Mouse (Mus musculus): ENCODE measurements around the gene Ubqlnl. TPM values are rescaled to one million over a fixed set of nuclear protein-coding genes. Genes with fewer than 3 reads are reported as not detected.

Ubqlnl gene
- total RNA-seq (2021) = not detected
- long read RNA-seq, experiment 1 = 0 reads
- long read RNA-seq, experiment 2 = 0 reads

DNA sequence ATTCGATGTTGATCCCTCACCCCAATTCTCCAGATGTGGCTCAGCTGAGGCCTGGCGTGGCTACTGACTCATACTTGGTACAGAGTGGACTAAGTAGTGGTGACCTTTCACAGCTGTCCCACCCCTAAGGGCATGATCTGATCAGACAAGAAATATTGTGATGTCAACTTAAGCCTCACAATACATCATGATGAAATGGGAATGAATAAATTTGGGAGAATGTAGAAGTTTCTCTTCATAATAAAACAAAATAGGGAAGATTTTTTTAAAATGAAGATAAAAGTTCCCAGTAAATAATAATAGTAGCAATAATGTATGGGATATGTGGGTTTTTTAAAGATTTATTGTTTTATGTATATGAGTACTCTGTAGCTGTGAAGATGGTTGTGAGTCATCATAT, at the start of gene Ubqlnl:
Gene Ubqlnl (minus strand): TSS at position 101 of the 400 bp plus-strand sequence.
- no peak within 1 kb of the TSS for H3K27ac ChIP-seq
- DNase-seq (ENCODE audit: low spot score in 2 of 2) = no peak
- H3K4me3 ChIP-seq = no peak within 1 kb of the TSS
- no peak for TF ChIP-seq CTCF (conservative IDR thresholded peaks at IDR 0.05)

- TF ChIP-seq CTCF (conservative IDR thresholded peaks at IDR 0.05) = peak; percentile 97
- Histone ChIP-seq H3K4me3 (no peak overlapping the region), H3K27ac (no peak overlapping the region)
- peak in 1 of 2 experiments; percentile 62 for DNase-seq (ENCODE audit: low spot score in 2 of 2)
Observed at GRCm38 (mm10) chr7:104199822-104200221, 49.5 kb upstream of the Ubqlnl start.

DNA sequence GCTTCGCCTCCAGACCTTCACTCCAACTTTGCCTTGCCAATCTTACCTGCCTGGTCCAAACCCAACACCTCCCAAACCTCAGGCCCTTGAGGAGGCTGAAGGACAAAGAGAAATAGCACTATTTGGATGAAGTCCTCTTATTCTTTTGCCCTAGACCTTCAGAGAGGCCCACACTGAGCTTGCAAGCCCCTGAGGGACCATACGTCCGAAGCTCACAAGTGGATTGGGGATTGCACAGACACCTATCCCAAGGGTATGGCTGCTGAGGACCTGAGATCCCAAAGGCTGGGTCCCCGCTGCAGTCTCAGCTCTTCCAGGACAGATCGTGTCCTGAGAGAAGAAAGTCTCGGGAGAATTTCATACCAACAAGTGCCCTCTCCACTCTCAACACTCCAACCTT, 45.5 kb upstream of the Ubqlnl start, which contains the start of gene Olfr649:
Gene Olfr649 (minus strand): TSS at position 101 of the 400 bp plus-strand sequence.
- Histone ChIP-seq H3K4me3 (no peak within 1 kb of the TSS), H3K27ac (no peak within 1 kb of the TSS)
- no peak for TF ChIP-seq CTCF (conservative IDR thresholded peaks at IDR 0.05)
- no peak for DNase-seq (ENCODE audit: low spot score in 2 of 2)

GRCm38 (mm10) chr7:104191275-104191674, 40.9 kb upstream of the Ubqlnl start:
- H3K27ac ChIP-seq = no peak overlapping the region
- H3K4me3 ChIP-seq = no peak overlapping the region
- peak; percentile 64 for TF ChIP-seq CTCF (conservative IDR thresholded peaks at IDR 0.05)
- no peak for DNase-seq (ENCODE audit: low spot score in 2 of 2)

- DNase-seq (ENCODE audit: low spot score in 2 of 2) = no peak
- no peak within 1 kb of the TSS for H3K27ac ChIP-seq
- no peak within 1 kb of the TSS for H3K4me3 ChIP-seq
- no peak for TF ChIP-seq CTCF (conservative IDR thresholded peaks at IDR 0.05)
Observed at GRCm38 (mm10) chr7:104183292-104183691, 32.9 kb upstream of the Ubqlnl start, which contains the start of gene Olfr648. Gene Olfr648 (minus strand): TSS chr7:104183392.

- no peak for DNase-seq (ENCODE audit: low spot score in 2 of 2)
- Histone ChIP-seq H3K4me3 (no peak overlapping the region), H3K27ac (no peak overlapping the region)
- no peak for TF ChIP-seq CTCF (conservative IDR thresholded peaks at IDR 0.05)
Observed at GRCm38 (mm10) chr7:104179074-104179473, 28.7 kb upstream of the Ubqlnl start.

- TF ChIP-seq CTCF (conservative IDR thresholded peaks at IDR 0.05) = no peak
- no peak overlapping the region for H3K27ac ChIP-seq
- no peak overlapping the region for H3K4me3 ChIP-seq
- no peak for DNase-seq (ENCODE audit: low spot score in 2 of 2)
Observed at GRCm38 (mm10) chr7:104178422-104179054, 28.2 kb upstream of the Ubqlnl start.

DNA sequence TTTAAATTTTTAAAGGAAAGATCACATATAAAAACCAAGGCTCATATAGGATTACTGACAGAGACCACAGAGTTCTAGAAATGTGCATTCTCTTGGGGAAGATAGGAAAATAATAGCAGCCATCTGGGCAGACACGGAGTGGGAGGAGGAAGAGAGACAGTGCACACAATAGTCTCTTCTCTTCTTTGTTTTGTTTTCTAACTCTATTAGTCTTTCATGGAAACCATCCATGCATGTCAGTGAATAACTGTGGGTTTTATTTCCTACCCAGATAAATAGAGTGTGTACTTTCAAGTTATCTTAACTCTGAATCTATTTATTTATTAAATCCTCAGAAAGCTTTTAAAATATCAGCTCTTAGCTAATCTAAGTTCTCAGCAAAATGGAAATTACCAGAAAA, 24.7 kb upstream of the Ubqlnl start:
- no peak for DNase-seq (ENCODE audit: low spot score in 2 of 2)

GRCm38 (mm10) chr7:104169634-104170204, 19.4 kb upstream of the Ubqlnl start:
- Histone ChIP-seq H3K4me3 (no peak overlapping the region), H3K27ac (no peak overlapping the region)
- no peak for DNase-seq (ENCODE audit: low spot score in 2 of 2)
- no peak for TF ChIP-seq CTCF (conservative IDR thresholded peaks at IDR 0.05)

More for the DNA sequence above, 24.7 kb upstream of the Ubqlnl start:
- Histone ChIP-seq H3K4me3 (no peak overlapping the region), H3K27ac (no peak overlapping the region)
- no peak for TF ChIP-seq CTCF (conservative IDR thresholded peaks at IDR 0.05)

DNA sequence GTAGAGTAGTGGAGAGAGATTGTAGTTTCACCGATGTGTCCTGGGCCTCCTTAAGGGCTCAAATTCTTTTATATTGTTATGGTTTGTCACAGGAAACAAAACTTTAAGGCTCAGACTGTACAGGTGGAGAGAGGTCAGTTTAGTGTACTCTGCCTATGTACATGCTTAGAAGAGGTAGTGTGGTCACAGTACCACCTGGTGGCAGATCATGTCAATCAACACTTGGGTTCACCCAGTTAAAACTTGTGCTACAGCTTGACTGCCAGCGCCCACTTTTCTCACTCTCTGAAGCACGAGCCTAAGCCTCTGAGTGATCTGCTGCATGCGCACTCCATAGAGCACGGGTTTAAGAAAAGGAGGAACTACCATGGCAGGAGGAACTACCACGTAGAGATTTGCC, 16.7 kb upstream of the Ubqlnl start:
- no peak overlapping the region for H3K27ac ChIP-seq
- no peak overlapping the region for H3K4me3 ChIP-seq
- TF ChIP-seq CTCF (conservative IDR thresholded peaks at IDR 0.05) = peak; percentile 25; the same call in 1 of the 2 replicates
- DNase-seq (ENCODE audit: low spot score in 2 of 2) = no peak

DNA sequence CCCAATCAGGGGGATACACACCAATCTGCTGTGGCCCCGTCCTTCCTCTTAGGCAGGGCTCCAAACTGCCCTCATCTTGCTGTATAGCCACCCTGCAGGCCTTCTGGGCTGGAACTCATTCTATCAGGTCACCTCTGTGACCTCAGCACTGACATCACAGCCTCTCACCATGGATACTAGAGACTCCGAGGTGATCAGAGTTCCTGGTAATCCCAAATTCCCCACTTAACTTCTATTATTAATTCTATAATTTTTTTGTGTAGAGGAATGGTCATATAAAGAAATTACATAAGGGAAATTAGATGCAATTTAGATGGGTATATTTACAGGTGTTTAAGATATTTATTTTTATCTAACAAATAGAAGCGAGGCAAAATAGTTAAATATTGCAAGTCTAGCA, 7.2 kb downstream of the Ubqlnl start, which contains the start of gene Ubqln3:
Gene Ubqln3 (minus strand): TSS at position 101 of the 400 bp plus-strand sequence.
- Histone ChIP-seq H3K4me3 (no peak within 1 kb of the TSS), H3K27ac (no peak within 1 kb of the TSS)
- TF ChIP-seq CTCF (conservative IDR thresholded peaks at IDR 0.05) = no peak
- DNase-seq (ENCODE audit: low spot score in 2 of 2) = no peak

DNA sequence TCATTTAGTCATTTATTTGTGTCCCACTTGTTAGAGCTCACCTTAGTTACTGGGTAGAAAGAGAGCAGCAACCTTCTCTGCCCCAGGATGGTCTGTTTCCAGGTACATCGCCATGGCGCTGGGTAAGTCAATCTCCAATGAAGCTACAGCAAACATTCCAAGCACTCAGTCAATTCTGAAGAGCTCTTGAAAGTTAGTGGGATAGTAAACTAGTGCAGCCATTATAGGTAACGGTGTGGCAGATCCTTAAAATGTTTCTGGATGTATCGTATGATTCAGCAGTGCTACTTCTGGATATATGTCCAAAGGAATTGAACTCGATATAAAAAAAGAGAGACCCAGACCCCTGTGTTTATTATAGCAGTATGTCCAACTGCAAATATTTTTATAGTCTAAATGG, 13.1 kb downstream of the Ubqlnl start, which contains the start of gene Olfr643:
Gene Olfr643 (minus strand): TSS at position 101 of the 400 bp plus-strand sequence.
- no peak for DNase-seq (ENCODE audit: low spot score in 2 of 2)
- Histone ChIP-seq H3K27ac (no peak within 1 kb of the TSS), H3K4me3 (no peak within 1 kb of the TSS)
- TF ChIP-seq CTCF (conservative IDR thresholded peaks at IDR 0.05) = no peak

GRCm38 (mm10) chr7:104129726-104130125, 20.6 kb downstream of the Ubqlnl start, which contains the start of gene Ubqln5:
Gene Ubqln5 (minus strand): TSS chr7:104129826.
- no peak for DNase-seq (ENCODE audit: low spot score in 2 of 2)

DNA sequence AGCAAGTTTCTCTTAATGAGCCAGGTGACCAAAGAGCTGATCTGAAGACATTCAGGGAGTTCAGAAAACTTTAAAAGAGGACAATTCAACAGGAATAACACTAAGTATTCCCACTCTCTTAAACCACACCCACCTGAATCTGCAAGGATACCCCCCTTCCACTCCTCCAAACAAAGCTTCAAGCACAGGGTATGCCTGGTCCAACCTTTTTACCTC, 45.7 kb downstream of the Ubqlnl start, which contains the start of gene Olfr646:
Gene Olfr646 (plus strand): TSS at position 117 of the 216 bp plus-strand sequence.
- Histone ChIP-seq H3K4me3 (no peak within 1 kb of the TSS), H3K27ac (no peak within 1 kb of the TSS)
- TF ChIP-seq CTCF (conservative IDR thresholded peaks at IDR 0.05) = no peak
- no peak for DNase-seq (ENCODE audit: low spot score in 2 of 2)

More at GRCm38 (mm10) chr7:104129726-104130125, 20.6 kb downstream of the Ubqlnl start, which contains the start of gene Ubqln5:
- Histone ChIP-seq H3K4me3 (no peak within 1 kb of the TSS), H3K27ac (no peak within 1 kb of the TSS)
- no peak for TF ChIP-seq CTCF (conservative IDR thresholded peaks at IDR 0.05)

Data from layer of hippocampus, adult 2 months (tissue).